Mouse (Mus musculus): Measurements from ENCODE around the gene Gcn1l1. TPM values are rescaled to one million over a fixed set of nuclear protein-coding genes. Genes with fewer than 3 reads are reported as not detected.

The Gcn1l1 gene
- polyA plus RNA-seq, 1 experiment from 2014 or later, result 55.6 TPM

DNA sequence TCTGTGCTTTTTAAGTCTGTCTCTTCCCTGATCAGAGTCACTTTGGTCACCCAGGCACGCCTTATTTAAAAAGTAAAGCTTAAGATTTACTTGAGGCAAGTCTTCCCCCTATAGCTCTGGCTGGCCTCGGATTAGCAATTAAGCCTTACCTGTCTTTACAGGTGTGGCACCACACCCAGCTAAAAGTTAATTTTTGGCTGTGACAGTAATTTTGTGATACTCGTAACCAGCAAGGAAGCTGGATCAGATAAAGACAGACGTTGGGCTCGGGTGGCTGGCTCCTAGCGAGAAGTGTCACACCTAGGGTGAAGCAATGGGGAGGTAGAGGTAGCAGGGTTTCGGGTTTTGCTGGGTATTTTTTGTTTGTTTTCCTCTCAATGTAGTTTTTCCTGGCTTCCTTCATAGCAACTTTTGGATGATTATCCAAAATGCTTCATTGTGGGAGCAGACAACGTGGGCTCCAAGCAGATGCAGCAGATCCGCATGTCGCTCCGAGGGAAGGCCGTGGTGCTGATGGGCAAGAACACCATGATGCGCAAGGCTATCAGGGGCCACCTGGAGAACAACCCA, 4.6 kb upstream of the Gcn1l1 start:
- Histone ChIP-seq H3K9me3 (ENCODE audit: control insufficient read depth, low read length) (no peaks in the 10 kb centered on the region), H3K27me3 (replicated peaks; ENCODE audit: control insufficient read depth, insufficient read depth, low read length) (no peaks in the 10 kb centered on the region), H3K36me3 (ENCODE audit: control insufficient read depth, insufficient read depth, low read length) (peaks cover 21% of the 10 kb centered on the region), H3K4me1 (replicated peaks; ENCODE audit: control insufficient read depth, insufficient read depth, low read length) (peaks cover 18% of the 10 kb centered on the region), H3K9ac (ENCODE audit: low read depth, low read length) (peak overlapping the region; percentile 99), H3K4me2 (peak overlapping the region; percentile 84), H3K4me3 (ENCODE audit: low read depth, low read length) (peak overlapping the region; percentile 93), H3K27ac (ENCODE audit: low read depth, low read length) (peak overlapping the region; percentile 91)
- 22% methylated on average over 13 of the region's 13 CpGs for WGBS
- ATAC-seq (replicated peaks; ENCODE audit: low FRiP score) (no peak), DNase-seq (ENCODE audit: low spot score) (no peak)

- WGBS, result 35% methylated on average over 5 of the region's 5 CpGs
- no peak overlapping the region for H3K9ac ChIP-seq (ENCODE audit: low read depth, low read length)
- peak overlapping the region; percentile 95 for H3K4me3 ChIP-seq (ENCODE audit: low read depth, low read length)
- peak overlapping the region; percentile 77; the same call in 1 of the 2 replicates for H3K27ac ChIP-seq (ENCODE audit: low read depth, low read length)
- H3K4me2 ChIP-seq, result peak overlapping the region; percentile 90
- H3K4me1 ChIP-seq (replicated peaks; ENCODE audit: control insufficient read depth, insufficient read depth, low read length), result peaks cover 22% of the 10 kb centered on the region
- no peaks in the 10 kb centered on the region for H3K9me3 ChIP-seq (ENCODE audit: control insufficient read depth, low read length)
- H3K36me3 ChIP-seq (ENCODE audit: control insufficient read depth, insufficient read depth, low read length), result peaks cover 21% of the 10 kb centered on the region
- H3K27me3 ChIP-seq (replicated peaks; ENCODE audit: control insufficient read depth, insufficient read depth, low read length), result no peaks in the 10 kb centered on the region
- ATAC-seq (replicated peaks; ENCODE audit: low FRiP score), result no peak
- no peak for DNase-seq (ENCODE audit: low spot score)
These were observed 1.1 kb upstream of the Gcn1l1 start for GRCm38 (mm10) chr5:115563771-115564585.

DNA sequence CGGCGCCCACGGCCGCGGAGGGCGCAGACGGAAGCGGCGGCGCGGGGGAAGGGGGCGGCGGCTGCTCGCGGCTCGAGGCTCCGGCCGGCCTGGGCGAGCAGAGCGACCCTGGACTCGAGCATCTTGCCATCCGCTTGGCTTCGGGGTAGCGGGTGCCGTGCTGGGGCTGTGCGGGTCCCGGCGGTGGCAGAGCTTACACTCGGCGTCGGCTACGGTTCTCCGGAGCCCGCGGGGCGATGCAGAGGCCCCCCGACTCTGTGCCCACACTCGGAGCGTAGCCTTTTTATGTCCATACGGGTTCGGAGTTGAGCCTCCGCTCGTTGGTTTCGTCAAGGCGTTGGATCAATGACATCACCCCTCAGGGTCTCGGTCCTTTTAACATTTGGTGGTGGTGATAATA, 349 bp downstream of the Gcn1l1 start:
- ATAC-seq (replicated peaks; ENCODE audit: low FRiP score), result peak; percentile 13; the same call in 1 of the 2 replicates
- Histone ChIP-seq H3K4me1 (replicated peaks; ENCODE audit: control insufficient read depth, insufficient read depth, low read length) (peaks cover 27% of the 10 kb centered on the region), H3K4me2 (peak overlapping the region; percentile 90), H3K4me3 (ENCODE audit: low read depth, low read length) (peak overlapping the region; percentile 95), H3K27me3 (replicated peaks; ENCODE audit: control insufficient read depth, insufficient read depth, low read length) (no peaks in the 10 kb centered on the region), H3K27ac (ENCODE audit: low read depth, low read length) (peak overlapping the region; percentile 77), H3K9ac (ENCODE audit: low read depth, low read length) (peak overlapping the region; percentile 96), H3K9me3 (ENCODE audit: control insufficient read depth, low read length) (no peaks in the 10 kb centered on the region), H3K36me3 (ENCODE audit: control insufficient read depth, insufficient read depth, low read length) (peaks cover 20% of the 10 kb centered on the region)
- DNase-seq (ENCODE audit: low spot score), result no peak
- WGBS, result under 1% methylated on average over 40 of the region's 46 CpGs

DNA sequence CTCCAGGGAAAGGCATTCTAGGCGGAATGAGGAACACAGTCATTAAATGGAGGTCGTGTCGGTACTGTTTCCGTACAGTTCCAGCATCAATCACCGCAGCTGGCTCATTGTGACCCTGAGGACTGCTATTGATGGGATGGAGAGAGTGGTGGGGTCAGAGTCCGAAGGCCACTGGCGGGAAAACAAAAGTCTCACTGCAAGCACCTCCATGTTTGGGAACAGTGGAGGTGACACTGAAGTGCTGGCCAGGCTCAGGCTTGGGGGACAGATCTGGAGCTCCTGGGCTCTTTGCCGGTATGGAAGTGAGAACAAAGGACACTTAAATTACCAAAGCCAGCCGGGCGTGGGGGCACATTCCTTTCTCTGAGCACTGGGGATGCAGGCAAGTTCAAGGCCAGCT, 3.6 kb downstream of the Gcn1l1 start:
- no peaks in the 10 kb centered on the region for H3K27me3 ChIP-seq (replicated peaks; ENCODE audit: control insufficient read depth, insufficient read depth, low read length)
- peaks cover 18% of the 10 kb centered on the region for H3K36me3 ChIP-seq (ENCODE audit: control insufficient read depth, insufficient read depth, low read length)
- DNase-seq (ENCODE audit: low spot score), result no peak
- H3K4me2 ChIP-seq, result 0 out of 2 replicates have a peak overlapping the region, but pooled peaks have one; percentile 13
- H3K27ac ChIP-seq (ENCODE audit: low read depth, low read length), result peak overlapping the region; percentile 65
- no peak for ATAC-seq (replicated peaks; ENCODE audit: low FRiP score)
- no peaks in the 10 kb centered on the region for H3K9me3 ChIP-seq (ENCODE audit: control insufficient read depth, low read length)
- no peak overlapping the region for H3K9ac ChIP-seq (ENCODE audit: low read depth, low read length)
- H3K4me3 ChIP-seq (ENCODE audit: low read depth, low read length), result no peak overlapping the region
- WGBS, result 66% methylated on average over 10 of the region's 10 CpGs
- H3K4me1 ChIP-seq (replicated peaks; ENCODE audit: control insufficient read depth, insufficient read depth, low read length), result peaks cover 15% of the 10 kb centered on the region

DNA sequence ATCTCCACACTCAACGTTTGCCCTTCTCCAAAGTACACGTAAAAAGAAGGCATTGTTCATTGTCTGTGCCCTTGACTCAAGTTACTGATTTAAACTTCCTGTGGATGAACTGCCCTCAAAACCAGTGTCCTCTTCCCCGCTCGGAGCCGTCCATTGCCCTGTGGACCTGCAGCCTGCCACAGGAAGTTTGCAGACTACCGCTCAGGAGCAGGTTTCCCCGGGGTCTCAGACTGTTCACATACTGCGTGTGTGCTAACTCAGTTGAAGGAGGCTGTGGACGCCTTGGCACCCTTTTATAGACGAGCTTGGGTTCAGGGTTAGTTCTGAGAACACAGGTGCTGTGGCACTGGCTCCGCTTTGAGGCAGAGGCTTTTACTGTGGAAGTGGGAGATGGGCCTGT, 4.3 kb downstream of the Gcn1l1 start:
- peaks cover 23% of the 10 kb centered on the region for H3K36me3 ChIP-seq (ENCODE audit: control insufficient read depth, insufficient read depth, low read length)
- no peak for DNase-seq (ENCODE audit: low spot score)
- H3K27ac ChIP-seq (ENCODE audit: low read depth, low read length), result peak overlapping the region; percentile 62
- peak overlapping the region; percentile 25; the same call in 1 of the 2 replicates for H3K4me2 ChIP-seq
- ATAC-seq (replicated peaks; ENCODE audit: low FRiP score), result no peak
- no peak overlapping the region for H3K9ac ChIP-seq (ENCODE audit: low read depth, low read length)
- H3K4me1 ChIP-seq (replicated peaks; ENCODE audit: control insufficient read depth, insufficient read depth, low read length), result peaks cover 17% of the 10 kb centered on the region
- no peaks in the 10 kb centered on the region for H3K9me3 ChIP-seq (ENCODE audit: control insufficient read depth, low read length)
- H3K4me3 ChIP-seq (ENCODE audit: low read depth, low read length), result no peak overlapping the region
- WGBS, result 69% methylated on average over 11 of the region's 11 CpGs
- H3K27me3 ChIP-seq (replicated peaks; ENCODE audit: control insufficient read depth, insufficient read depth, low read length), result no peaks in the 10 kb centered on the region

DNA sequence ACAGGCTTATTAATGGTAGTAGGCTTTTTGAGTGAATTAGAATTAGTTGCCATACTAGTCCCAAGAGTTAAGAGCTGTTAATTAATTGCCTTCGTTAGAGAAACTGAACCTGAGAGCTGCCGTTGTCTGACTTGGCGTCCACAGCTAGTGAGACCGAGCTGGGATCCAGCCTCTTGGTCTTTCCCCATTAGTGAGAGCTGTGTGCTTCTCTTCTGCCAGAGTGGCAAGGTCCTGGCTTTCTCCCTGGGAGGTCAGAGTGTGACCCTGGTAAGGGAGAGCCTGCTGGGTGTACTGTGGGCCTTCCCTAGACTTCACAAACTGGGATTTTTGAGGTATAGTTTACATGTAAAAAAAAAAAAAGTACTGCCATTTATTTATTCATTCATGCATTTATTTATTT, 4.7 kb downstream of the Gcn1l1 start:
- Histone ChIP-seq H3K27me3 (replicated peaks; ENCODE audit: control insufficient read depth, insufficient read depth, low read length) (no peaks in the 10 kb centered on the region), H3K27ac (ENCODE audit: low read depth, low read length) (peak overlapping the region; percentile 62), H3K9ac (ENCODE audit: low read depth, low read length) (no peak overlapping the region), H3K4me1 (replicated peaks; ENCODE audit: control insufficient read depth, insufficient read depth, low read length) (peaks cover 17% of the 10 kb centered on the region), H3K36me3 (ENCODE audit: control insufficient read depth, insufficient read depth, low read length) (peaks cover 27% of the 10 kb centered on the region), H3K9me3 (ENCODE audit: control insufficient read depth, low read length) (no peaks in the 10 kb centered on the region), H3K4me2 (no peak overlapping the region), H3K4me3 (ENCODE audit: low read depth, low read length) (no peak overlapping the region)
- no peak for DNase-seq (ENCODE audit: low spot score)
- no peak for ATAC-seq (replicated peaks; ENCODE audit: low FRiP score)
- 90% methylated on average over 4 of the region's 4 CpGs for WGBS

DNA sequence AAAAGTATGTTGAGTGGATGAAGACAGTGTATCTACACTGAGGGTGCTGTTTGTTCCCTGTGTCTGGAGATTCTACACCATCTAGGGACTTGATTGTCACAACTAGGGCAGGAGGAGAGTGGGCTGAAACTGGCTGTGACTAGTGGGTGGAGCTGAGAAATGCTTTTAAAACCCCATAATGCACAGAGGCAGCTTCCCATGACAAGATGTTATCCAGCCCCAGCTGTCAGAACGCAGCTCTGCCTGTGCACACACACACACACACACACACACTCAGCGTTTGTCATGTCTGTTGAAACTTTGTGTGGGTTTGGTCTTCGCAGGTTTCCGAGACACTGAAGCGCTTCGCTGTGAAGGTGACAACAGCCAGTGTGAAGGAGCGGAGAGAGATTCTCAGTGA, 6.0 kb downstream of the Gcn1l1 start:
- WGBS, result 93% methylated on average over 7 of the region's 7 CpGs

GRCm38 (mm10) chr5:115572679-115573535, 7.9 kb downstream of the Gcn1l1 start:
- no peak overlapping the region for H3K4me3 ChIP-seq (ENCODE audit: low read depth, low read length)
- H3K9me3 ChIP-seq (ENCODE audit: control insufficient read depth, low read length), result no peaks in the 10 kb centered on the region
- peak overlapping the region; percentile 48 for H3K27ac ChIP-seq (ENCODE audit: low read depth, low read length)
- peaks cover 57% of the 10 kb centered on the region for H3K36me3 ChIP-seq (ENCODE audit: control insufficient read depth, insufficient read depth, low read length)
- no peak overlapping the region; the same call in 1 of the 2 replicates for H3K4me2 ChIP-seq
- peaks cover 9% of the 10 kb centered on the region for H3K4me1 ChIP-seq (replicated peaks; ENCODE audit: control insufficient read depth, insufficient read depth, low read length)
- no peak for DNase-seq (ENCODE audit: low spot score)
- no peak; the same call in 1 of the 2 replicates for ATAC-seq (replicated peaks; ENCODE audit: low FRiP score)
- WGBS, result 66% methylated on average over 17 of the region's 17 CpGs
- no peaks in the 10 kb centered on the region for H3K27me3 ChIP-seq (replicated peaks; ENCODE audit: control insufficient read depth, insufficient read depth, low read length)
- H3K9ac ChIP-seq (ENCODE audit: low read depth, low read length), result no peak overlapping the region; the same call in 1 of the 2 replicates

More for the DNA sequence above, 6.0 kb downstream of the Gcn1l1 start:
- Histone ChIP-seq H3K4me1 (replicated peaks; ENCODE audit: control insufficient read depth, insufficient read depth, low read length) (peaks cover 17% of the 10 kb centered on the region), H3K9ac (ENCODE audit: low read depth, low read length) (no peak overlapping the region), H3K4me2 (no peak overlapping the region), H3K4me3 (ENCODE audit: low read depth, low read length) (no peak overlapping the region), H3K36me3 (ENCODE audit: control insufficient read depth, insufficient read depth, low read length) (peaks cover 41% of the 10 kb centered on the region), H3K9me3 (ENCODE audit: control insufficient read depth, low read length) (no peaks in the 10 kb centered on the region), H3K27me3 (replicated peaks; ENCODE audit: control insufficient read depth, insufficient read depth, low read length) (no peaks in the 10 kb centered on the region), H3K27ac (ENCODE audit: low read depth, low read length) (no peak overlapping the region)
- no peak for ATAC-seq (replicated peaks; ENCODE audit: low FRiP score)
- DNase-seq (ENCODE audit: low spot score), result no peak

Measured in liver, embryonic 11.5 days (tissue).